Mouse (Mus musculus): ENCODE data around the gene Acot12.

GRCm38 (mm10) chr13:91801726-91802125, 60.4 kb downstream of the Acot12 start:
- no peak for TF ChIP-seq HCFC1 (IDR thresholded peaks at IDR 0.05; ENCODE audit: borderline replicate concordance, insufficient read depth, low read length)
- TF ChIP-seq ZC3H11A (IDR thresholded peaks at IDR 0.05; ENCODE audit: borderline replicate concordance, low read depth, low read length) = no peak

Measured in ES-E14 (cell line).